Mouse (Mus musculus): ENCODE measurements around the gene Pik3cd.
A peak's percentile ranks its signal among the peaks of the same experiment; 100 is the strongest.

The Pik3cd gene

DNA sequence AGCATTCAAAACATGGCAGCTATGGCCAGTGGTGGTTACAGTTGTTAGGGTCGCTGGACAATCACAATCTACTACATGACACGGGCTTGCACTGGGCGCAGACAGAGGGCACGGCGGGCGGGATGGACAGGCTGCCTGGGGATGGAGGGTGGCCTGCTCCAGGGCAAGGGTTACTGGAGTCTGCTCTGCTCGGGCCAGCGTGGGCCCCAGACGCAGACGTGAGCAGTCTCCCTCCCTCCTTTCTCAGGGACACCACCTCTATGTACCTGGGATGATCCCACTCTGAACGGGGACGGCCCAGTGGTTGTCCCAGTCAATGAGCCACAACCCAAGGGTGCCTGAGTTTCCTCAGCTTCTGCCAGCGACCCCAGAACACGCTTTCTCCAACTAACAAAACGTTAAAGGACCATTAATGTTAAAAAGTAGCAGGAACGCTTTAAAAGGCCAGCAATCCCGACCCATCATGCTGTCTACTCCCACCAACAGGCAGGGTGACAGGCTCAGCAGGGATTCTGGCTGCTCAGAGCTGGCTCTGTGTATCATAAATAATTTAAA, 22.6 kb upstream of the Pik3cd start:
- no peak for DNase-seq (ENCODE audit: low read depth, low spot score)

DNA sequence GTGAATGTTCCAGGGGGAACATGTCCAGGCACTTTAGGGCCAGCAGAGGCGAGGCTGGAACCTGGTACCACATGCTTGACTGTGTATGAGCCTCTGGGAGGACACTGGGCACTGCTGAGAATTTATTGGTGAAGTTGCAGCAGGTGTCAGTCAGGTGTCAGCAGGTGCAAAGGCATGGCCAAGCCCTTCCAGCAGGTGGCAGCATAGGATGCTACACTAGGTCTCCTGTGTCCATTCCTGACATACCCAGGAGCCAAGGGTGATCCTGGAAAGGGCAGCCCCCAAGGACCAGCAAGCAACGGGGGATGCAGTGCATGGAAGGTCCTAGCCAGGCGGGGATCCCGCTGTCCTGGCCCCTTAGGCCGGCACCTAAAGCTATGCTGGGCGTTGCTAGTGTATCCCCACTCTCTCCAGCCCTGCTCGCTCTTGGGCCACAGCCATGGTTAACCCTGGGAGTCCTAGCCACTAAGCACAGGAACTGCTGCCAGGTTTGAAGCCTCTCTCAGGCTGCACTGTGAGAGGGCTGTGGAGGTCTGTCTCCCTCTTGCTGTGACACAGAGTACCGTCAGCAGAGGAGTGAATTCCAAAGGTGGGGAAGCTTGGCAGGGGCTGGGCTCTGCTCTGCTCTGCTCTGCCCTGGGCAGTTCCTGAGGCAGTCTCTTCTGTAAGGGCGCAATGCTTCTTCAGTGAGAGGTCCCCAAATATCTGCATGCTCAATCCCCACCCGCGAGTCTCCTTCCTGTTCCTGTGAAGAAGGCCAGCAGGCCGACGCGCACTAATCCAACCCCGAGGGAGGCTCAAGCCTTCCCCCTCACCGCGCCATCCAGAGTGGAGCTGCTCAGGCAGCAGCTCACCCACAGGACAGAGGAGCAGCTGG, 21.7 kb upstream of the Pik3cd start:
- peak; percentile 77 for DNase-seq (ENCODE audit: low read depth, low spot score)

DNA sequence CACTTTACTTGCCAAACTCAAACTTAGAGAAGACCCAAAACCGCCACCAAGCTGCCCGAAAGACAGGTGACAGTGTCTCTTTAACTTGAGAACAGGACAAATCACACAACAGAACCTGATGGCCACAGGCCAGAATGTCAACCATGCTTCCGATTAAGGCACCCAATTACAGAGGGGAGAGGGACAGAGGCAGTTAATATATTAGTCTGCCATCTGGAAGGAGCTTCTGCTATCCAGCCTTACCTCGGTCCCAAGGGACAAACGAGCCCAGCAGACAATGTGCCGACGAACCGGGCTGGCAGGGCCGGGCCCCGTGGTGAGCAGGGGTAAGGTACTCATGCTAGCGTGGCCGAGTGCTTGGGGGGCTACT, 20.6 kb upstream of the Pik3cd start:
- DNase-seq (ENCODE audit: low read depth, low spot score) = no peak

DNA sequence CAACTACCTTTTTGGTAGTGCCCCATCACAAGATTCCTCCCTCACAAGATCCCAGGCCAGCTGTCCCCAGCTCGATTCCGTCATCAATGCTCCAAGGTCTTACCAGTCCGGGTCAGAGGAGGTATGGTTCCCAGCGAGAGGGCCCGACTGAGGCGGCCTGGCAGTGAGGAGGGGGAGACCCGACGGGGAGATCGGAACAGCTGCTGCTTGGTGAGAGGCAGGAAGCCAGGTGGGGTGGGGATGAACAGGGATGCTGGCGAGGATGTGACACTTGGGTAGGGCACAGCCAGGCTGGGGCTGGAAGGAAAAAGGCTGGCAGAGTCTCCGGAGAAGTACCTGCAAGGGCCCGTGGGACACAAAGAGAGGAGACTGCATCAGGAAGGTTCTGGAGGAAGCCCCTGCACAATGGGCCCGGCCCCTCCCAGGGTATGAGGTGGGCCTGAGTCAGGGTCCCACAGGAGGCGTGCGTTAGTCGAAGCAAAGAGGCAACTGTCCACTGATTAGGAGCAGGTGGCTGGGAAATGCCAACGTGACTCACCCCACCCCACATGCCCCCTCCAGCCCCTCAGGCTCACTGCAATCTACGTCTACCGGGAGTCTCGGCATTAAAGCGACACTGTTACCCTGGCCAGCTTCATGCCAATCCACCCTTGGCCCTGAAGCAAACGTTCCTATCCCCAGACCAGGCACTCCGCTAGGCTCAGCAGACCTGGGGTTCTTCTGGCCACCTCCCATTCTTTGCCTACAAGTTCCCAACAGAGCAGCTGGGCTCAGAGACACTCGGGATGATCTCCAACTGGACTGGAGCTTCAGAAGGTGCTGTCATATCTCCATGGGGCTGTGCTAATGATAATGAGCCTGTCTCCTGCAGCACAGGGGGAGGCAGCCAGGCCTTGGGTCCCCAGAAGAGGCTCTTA, 20.0 kb upstream of the Pik3cd start:
- no peak for DNase-seq (ENCODE audit: low read depth, low spot score)

DNA sequence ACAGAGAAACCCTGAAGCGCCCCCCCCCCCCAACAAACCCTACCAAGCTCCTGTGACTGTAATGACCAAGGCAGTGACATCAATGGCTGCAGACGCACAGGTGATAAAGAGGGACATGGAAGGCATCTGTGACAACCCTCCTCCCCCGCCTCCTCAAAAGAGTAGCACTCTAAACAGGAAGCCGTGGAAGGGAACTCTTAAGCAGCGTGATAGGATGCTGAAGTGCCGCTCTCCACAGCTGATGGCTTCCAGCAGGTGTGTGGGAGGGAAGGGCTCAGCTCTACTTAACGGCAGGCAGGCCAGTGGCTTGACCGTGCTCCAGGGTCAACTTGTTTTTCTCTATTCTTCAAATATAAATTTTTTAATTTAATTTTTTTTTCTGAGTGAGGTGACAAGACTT, 18.8 kb upstream of the Pik3cd start:
- no peak for DNase-seq (ENCODE audit: low read depth, low spot score)

DNA sequence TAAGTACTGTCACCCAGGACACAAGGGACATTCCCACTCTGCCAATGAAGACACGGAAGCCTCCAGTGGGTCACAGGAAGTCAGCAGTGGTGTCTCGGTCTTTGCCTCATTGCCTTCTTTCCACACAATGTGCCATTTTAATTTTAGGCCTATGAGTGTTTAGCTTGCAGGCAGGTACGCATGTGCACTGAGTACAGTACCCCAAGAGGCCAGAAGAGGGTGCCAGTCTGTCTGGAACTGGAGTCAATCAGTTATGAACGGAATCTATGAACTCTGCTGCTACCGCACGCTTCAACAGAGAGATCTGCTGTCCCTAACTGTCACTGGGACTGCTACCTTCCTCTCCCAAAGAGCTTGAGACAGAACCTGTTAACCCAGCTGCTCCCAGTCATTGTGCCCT, 17.3 kb upstream of the Pik3cd start:
- peak; percentile 90 for DNase-seq (ENCODE audit: low read depth, low spot score)

DNA sequence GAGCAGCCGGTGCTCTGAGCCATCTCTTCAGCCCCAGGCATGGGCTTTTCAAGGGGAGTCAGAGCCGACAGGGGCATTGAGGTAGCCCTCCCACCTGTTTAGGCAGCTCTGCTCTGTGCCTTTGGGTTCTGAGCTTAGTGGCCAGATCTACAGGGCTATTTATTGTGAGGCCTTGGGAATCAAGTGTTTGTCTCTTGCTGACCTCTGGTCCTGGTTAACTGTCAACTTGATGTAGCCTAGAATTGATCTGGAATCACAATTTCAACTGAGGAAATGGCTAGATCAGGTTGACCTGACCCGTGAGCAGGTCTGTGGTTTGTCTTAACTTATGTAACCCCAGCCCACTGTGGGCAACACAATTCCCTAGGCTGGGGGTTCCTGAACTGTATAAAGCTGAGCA, 12.2 kb upstream of the Pik3cd start:
- DNase-seq (ENCODE audit: low read depth, low spot score) = no peak

DNA sequence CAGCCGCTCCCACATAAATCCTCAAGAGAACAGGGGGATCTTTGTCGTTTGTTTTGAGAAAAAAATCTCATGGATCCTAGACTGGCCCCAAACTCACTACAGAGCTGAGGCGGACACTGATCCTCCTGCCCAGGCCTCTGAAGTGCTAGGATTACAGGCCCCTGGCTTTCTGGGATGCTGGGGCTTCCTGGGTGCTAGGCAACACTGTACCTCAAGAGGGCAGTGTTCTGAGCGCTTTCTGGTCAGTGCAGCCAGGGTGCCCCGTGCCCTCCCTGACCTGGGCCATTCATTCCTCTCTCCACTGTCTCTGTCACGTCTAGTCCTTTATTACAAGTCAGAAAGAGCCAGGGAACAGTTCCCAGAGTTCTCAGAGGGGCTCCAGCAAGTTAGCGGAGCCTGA, 9.6 kb upstream of the Pik3cd start:
- DNase-seq (ENCODE audit: low read depth, low spot score) = no peak

DNA sequence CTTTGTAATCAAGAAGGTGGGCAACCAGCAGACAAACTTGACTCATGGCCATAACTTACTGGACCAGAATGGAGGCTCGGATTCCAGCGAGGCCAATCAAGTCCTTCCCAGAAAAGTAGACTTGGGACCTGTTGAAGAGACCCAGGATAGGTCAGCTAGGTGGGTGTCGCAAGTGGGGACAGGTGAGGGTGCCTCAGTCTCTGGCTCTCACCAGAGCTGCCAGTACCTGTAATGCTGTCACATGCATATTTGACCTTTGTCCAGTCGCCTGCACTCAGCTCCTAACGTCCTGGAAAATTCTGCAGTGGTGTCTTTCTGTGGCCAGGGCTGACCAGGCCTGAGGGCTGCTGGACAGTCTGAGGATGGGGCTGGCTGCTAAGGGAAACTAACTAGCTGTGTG, 9.1 kb upstream of the Pik3cd start:
- no peak for DNase-seq (ENCODE audit: low read depth, low spot score)

DNA sequence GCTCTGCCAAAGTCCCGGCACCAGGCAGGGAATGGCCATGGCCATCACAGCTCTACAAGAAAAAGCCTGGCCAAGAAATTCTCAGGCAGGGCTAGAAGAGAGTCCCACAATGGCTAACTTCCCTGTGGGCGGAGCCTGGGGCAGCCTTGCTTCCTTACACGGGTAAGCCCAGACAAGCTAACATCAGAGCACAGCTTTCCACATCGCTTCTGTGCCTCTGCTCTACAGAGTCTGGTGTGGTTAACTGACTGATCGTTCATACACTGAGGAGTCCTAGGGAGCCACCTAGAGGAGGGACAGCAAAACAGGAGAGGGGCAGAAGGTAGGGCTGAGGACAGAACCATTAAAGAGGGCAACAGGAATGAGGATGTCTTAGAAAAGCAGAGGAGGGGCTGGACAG, 8.1 kb upstream of the Pik3cd start:
- DNase-seq (ENCODE audit: low read depth, low spot score) = peak; percentile 96

DNA sequence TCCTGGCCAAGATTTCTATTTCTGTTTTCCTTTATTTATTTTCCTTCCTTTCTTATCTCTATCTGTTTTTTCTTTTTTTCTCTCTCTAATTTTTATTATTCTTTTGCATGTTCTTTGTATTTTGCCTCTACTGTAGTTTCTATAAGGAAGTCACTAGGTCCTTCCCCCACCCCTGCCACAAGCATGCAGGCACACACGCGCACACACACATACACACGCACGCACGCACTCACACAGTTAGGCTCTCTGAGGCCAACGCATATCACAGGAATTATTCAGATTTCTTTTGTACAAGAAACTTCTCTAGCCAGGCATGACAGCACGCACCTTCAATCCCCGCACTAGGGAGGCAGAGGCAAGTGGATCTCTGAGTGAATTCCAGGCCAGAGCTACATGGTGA, 3.6 kb upstream of the Pik3cd start:
- no peak for DNase-seq (ENCODE audit: low read depth, low spot score)

DNA sequence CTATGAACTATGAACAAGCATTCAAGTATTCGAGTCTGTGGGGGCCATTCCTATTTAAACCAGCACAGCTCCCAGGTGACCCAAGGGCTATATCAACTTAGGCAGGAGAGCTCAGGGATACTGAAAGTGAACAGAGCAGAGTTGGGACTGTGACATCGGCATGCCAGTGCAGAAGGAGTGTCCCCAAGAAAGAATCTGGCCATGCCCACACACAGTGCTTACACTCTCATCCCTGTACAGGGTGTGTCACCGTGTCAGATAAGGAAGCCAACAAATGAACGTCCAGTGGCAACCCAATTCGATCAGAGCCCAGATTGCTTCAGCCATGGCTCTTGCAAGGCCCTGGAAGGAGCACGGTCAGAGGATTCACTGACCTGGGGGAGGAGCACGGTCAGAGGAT, 2.9 kb upstream of the Pik3cd start:
- DNase-seq (ENCODE audit: low read depth, low spot score) = no peak

DNA sequence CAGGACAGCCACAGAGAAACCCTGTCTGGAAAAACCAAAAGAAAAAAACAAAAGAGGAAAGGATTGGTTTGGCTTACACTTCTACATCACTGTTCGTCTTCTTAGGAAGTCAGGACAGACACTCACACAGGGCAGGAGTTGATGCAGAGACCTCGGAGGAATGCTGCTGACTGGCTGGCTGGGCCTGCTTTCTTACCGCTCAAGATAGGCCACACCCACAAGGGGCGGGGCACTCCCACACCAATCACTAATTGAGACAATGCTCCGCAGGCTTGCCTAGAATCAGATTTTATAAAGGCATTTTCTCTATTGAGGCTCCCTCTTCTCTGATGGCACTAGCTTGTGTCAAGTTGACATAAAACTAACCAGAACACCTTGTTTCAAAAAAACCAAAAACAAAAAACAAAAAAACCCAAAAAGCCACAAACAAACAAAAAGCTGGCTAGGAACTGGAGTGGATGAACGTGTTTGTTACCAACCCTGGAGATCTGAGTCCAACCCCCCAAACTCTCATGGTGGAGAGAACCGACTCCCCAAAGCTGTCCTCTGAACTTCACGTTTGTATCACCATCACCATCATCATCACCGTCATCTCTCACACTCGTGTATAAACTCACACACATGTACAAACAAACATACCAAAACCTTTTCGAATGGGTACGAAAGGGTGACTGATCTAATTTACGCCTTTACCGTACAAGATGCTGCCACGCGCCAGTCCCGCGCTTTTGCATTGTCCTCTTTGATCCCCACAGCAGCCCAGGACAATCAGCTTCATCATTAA, 753 bp downstream of the Pik3cd start:
- DNase-seq (ENCODE audit: low read depth, low spot score) = no peak

DNA sequence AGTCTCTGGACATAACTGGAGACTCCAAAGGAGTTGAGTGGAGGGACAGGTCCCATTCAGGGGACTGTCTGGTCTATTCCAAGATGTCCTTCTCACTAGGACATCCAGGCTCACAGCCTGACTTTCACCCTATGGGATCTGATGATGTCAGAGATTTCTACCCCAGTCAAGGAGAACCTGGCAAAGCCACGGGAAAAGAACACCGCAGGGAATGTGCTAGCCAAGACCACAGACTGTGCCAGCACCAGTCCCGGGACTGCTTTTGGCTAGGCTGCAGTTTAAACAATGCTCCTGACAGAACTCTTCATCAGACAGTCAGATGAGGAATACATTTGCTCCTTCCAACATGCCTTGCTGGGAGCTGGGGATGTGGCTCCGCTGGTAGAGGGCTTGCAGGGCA, 2.4 kb downstream of the Pik3cd start:
- no peak for DNase-seq (ENCODE audit: low read depth, low spot score)

DNA sequence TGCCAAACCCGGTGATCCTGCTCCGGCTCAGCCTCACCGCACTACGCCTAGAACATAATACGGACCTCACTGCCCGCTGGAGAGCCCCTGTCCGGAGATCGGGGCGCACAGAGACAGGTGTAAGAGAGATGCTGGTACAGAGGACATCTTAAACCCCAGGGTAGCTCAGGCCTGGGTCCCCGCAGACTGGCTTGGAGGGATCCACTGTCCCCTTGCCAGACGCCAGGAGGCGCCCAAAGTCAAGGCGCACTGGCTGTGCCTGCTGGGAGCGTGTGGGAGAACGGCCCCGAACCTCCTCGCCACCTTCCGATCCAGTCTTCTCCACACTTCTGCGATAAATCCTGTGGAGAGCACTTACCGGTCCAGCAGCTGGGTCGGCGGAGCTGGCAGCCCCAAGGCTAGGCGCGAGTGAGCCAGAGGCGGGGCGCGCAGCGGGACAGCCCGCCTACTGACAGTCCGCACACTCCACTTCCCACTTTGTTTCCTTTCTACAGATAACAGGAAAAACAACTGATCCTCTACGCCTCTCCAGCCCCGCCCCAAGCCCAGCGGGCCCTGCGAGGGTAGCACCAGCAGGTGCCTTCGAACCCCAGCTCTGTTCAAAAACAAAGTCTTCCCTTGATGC, 4.1 kb downstream of the Pik3cd start:
- DNase-seq (ENCODE audit: low read depth, low spot score) = peak; percentile 83

DNA sequence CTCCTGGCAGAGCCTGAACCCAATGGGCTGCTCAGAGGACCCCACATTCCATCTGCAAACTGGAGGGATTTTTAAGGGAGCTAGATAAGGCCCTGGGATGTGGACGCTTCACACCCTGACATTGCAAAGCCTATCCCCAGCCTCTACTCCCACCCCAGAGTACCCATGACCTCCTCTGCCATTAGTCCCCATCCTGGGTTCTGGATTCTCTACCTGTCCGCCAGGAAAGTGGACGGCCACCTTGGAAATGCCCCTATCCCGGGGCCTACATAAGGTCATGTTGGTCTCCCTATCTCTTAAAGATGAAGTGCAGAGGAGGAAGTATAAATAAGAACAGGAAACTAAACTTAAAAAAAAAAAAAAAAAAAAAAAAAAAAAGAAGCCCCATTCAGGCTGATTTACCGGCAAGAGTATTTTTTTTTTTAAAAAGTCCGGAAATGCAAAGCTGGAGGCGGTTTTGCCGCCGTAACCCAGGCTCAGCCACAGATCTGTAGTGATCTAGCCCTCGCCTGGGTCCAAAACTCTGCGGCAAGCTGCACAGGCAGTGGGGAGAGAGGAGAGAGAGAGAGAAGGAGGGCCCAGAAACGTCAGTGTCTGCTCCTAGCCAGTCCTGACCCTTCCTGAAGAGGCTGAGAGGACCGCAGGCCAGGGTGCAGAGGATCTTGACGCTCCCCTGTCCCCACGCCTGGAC, 4.7 kb downstream of the Pik3cd start:
- no peak for DNase-seq (ENCODE audit: low read depth, low spot score)

DNA sequence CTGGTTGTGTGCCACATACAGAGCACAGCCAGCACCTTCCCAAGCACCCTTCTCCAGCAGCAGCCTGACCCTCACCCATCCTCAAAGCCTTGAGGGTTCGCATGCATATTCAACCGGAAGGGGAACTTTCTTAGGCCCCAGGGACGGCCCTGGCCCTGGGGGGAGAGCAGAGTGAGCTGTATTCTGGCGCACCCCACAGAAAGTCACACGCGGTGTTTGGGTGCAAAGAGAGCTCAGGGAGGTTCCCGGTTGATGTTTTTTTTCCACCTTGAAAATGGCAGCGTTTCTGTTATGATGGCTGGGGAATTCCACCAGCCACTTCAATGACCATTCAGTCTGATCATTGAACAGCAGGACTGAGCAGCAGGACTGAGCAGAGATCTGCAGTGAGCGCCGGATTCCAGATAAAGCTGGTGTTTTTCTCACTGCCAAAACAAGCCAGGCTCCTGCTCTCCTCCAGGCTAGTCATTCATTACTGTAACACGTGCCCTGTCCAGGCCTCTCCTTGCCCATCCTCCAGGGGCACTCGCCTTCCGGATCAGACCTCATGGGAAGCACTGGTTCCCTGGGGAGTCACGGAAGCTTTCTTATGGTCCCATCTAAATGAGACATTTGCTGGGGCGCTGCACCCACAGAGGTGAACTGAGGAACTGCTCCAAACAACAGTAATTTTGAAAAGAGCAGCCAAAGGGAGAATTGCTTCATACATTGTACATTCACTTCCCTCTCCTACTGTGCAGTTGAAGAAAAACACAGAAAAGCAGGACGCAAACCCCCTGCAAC, 6.0 kb downstream of the Pik3cd start:
- peak; percentile 45 for DNase-seq (ENCODE audit: low read depth, low spot score)

DNA sequence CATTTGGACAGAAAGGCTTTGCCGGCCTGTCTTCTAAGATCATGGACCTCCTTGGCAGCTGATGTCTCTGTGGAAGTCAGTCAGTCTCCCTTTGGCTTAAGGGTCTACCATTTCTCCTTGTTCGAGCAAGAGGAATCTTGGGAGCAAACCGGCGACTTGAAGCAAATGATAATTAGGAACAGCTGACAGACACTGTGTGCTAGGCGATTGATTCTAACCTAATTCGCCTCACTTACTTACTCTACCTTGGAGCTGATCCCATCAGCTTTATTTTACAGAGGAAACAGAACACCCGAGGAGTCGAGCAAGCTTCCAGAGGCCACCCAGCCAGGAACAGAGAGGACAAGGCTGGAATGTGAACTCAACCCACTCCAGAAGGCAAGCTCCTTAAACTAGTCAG, 11.0 kb downstream of the Pik3cd start:
- DNase-seq (ENCODE audit: low read depth, low spot score) = no peak

DNA sequence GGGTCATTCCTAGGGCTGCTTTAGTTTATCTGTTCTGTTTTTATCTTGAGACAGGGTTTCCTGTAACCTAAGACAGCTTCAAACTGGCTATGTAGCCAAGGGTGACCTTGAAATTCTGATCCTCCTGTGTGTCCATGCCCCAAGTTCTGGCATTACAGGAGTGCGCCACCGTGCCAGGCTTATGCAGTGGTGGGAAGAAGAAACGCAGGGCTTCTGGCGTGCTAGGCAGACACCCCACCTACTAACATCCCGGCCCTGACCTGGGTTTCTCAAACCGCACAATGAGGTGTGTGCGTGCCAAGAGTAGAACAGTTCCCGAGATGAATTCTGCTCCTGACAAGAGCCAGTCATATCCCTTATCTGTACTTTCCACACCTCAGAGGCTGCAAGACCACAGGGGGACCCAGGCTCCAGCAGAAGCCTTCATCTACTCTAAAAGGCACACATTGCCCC, 11.5 kb downstream of the Pik3cd start:
- DNase-seq (ENCODE audit: low read depth, low spot score) = no peak
